Mouse (Mus musculus) frontal cortex, adult 2 months (tissue): ENCODE data around the gene Cdv3. TPM values are rescaled to one million over a fixed set of nuclear protein-coding genes. Genes with fewer than 3 reads are reported as not detected.
A peak's percentile ranks its signal among the peaks of the same experiment; 100 is the strongest.

Experiments used
- DNase-seq, 2 experiments: peaks; one replicate each; pipeline ENCODE4 v3.0.0; 2022; ENCODE audit warnings: low spot score in 1 of 2; ENCODE audit errors: extremely low spot score in 1 of 2
- polyA plus RNA-seq: library from polyadenylated mRNA; depleted of rRNA; stranded (reverse); fragments of >200 nt; gene quantifications from 2 replicates; pipeline ENCODE4 v1.2.3, GENCODE M21; 2012; rRNA removed

Gene Cdv3
- polyA plus RNA-seq, 1 experiment = 53.9 TPM

DNA sequence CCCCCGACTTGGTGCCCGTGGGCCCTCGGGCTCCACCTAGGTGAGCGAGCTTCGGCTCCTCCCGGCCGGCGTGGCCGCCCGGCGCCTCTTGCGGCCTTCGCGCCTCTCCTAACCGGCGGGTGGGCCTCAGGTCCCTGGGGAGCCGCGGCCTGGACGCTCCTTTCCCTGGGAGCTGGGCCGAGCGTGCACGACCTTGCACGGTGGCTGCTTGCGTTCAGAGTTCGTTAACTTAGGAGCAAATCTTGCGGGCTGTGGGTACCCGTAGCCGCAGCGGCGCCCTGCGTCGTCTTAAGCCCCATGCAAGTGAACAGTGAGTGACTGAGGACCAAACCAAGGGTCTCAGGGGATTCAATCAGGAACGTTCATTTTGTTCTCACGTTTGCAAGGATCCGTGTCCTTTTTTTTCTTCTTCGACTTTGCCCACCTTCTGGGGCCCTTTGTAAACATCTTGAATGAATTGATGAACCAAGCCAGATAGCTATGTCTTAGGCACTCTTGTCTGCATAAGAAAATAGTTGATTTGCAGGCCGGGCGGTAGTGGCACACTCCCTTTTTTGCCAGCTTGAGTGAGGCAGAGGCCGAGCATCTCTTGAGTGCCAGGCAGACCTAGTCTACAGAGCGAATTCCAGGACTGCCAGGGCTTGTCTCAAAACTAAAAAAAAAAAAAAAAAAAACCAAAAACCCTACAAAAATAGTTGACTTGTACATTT lies 60.2 kb downstream of the Cdv3 start:
- DNase-seq = peak in 1 of 2 experiments; percentile 11

- DNase-seq = peak; percentile 60 to 92
Measured at GRCm38 (mm10) chr9:103304927-103305326, 60.7 kb downstream of the Cdv3 start, which contains the start of the genes 1300017J02Rik and Topbp1. Gene 1300017J02Rik, minus strand, starts transcription at chr9:103305082. Gene Topbp1, plus strand, starts transcription at chr9:103305215.

Other genes with a start within 250 kb of the Cdv3 start
- gene Srprb, start 163.7 kb downstream of the Cdv3 start, polyA plus RNA-seq = 35.9 and 38.8 TPM in 2 replicates
- not detected in 2 replicates for gene Gm20425, start 135.5 kb downstream of the Cdv3 start, polyA plus RNA-seq
- gene Trf, start 135.4 kb downstream of the Cdv3 start, polyA plus RNA-seq = 154 and 202 TPM in 2 replicates
- 0.78 and 1.00 TPM in 2 replicates for gene 1300017J02Rik, start 60.8 kb downstream of the Cdv3 start, polyA plus RNA-seq
- 12.6 and 13.9 TPM in 2 replicates for gene Topbp1, start 60.6 kb downstream of the Cdv3 start, polyA plus RNA-seq
- 5.5 and 6.9 TPM in 2 replicates for gene Bfsp2, start 114.6 kb upstream of the Cdv3 start, polyA plus RNA-seq